Mouse (Mus musculus): ENCODE measurements at regions not wholly inside any gene's neighbourhood (a gene's known extent, or its start where the extent isn't known, plus 50 kb on each side); places are given as distances from the start of the nearest gene placed in this dataset. TPM values are rescaled to one million over a fixed set of nuclear protein-coding genes. Genes with fewer than 3 reads are reported as not detected.

- H3K4me1 ChIP-seq (ENCODE audit: control insufficient read depth, insufficient read depth, low read length) = no peaks in the 10 kb centered on the region
- 97% methylated on average over 1 of the region's 1 CpGs for WGBS
- no peak overlapping the region for H3K4me3 ChIP-seq (ENCODE audit: low read length)
- H3K27me3 ChIP-seq (ENCODE audit: control insufficient read depth, insufficient read depth, low read length) = no peaks in the 10 kb centered on the region
- no peak overlapping the region for H3K27ac ChIP-seq (ENCODE audit: low read length)
- H3K36me3 ChIP-seq (ENCODE audit: control insufficient read depth, insufficient read depth) = no peaks in the 10 kb centered on the region
- no peak overlapping the region for H3K9ac ChIP-seq (ENCODE audit: low read length)
- no peak overlapping the region for H3K4me2 ChIP-seq (ENCODE audit: low read depth, low read length)
- no peak for ATAC-seq (replicated peaks; ENCODE audit: extremely low read depth, insufficient read depth, low FRiP score)
- H3K9me3 ChIP-seq (replicated peaks; ENCODE audit: control insufficient read depth, low read length) = no peaks in the 10 kb centered on the region
Observed at GRCm38 (mm10) chr10:37206986-37207385, 68.3 kb upstream of the Marcks start.

GRCm38 (mm10) chr10:37206546-37206945 lies 67.8 kb upstream of the Marcks start:
- Histone ChIP-seq H3K36me3 (ENCODE audit: control insufficient read depth, insufficient read depth) (no peaks in the 10 kb centered on the region), H3K4me2 (ENCODE audit: low read depth, low read length) (no peak overlapping the region), H3K9ac (ENCODE audit: low read length) (no peak overlapping the region), H3K4me1 (ENCODE audit: control insufficient read depth, insufficient read depth, low read length) (no peaks in the 10 kb centered on the region), H3K27me3 (ENCODE audit: control insufficient read depth, insufficient read depth, low read length) (no peaks in the 10 kb centered on the region), H3K9me3 (replicated peaks; ENCODE audit: control insufficient read depth, low read length) (no peaks in the 10 kb centered on the region), H3K4me3 (ENCODE audit: low read length) (no peak overlapping the region), H3K27ac (ENCODE audit: low read length) (no peak overlapping the region)
- no peak for ATAC-seq (replicated peaks; ENCODE audit: extremely low read depth, insufficient read depth, low FRiP score)
- WGBS = 77% methylated on average over 4 of the region's 4 CpGs

DNA sequence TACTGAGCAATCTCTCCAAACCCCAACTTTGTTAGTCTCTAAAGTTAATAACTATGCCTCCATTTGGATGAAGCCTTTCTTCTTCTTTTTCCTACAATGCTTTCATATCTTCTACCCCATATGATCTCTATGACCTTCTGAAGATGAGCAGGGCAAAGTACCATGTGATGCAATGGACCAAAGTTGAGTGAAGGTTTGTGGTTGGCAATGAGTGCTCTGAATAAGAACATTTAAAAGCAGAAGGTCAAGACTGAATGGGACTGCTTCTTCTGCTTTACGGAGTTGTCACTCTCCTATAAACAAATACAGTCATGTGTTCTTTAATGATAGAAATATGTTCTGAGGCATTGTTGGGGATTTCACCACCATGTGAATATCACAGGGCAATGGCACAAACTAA lies 65.0 kb upstream of the Marcks start:
- no peaks in the 10 kb centered on the region for H3K9me3 ChIP-seq (replicated peaks; ENCODE audit: control insufficient read depth, low read length)
- H3K9ac ChIP-seq (ENCODE audit: low read length) = no peak overlapping the region
- H3K4me2 ChIP-seq (ENCODE audit: low read depth, low read length) = no peak overlapping the region
- H3K27ac ChIP-seq (ENCODE audit: low read length) = no peak overlapping the region
- H3K4me3 ChIP-seq (ENCODE audit: low read length) = no peak overlapping the region
- H3K36me3 ChIP-seq (ENCODE audit: control insufficient read depth, insufficient read depth) = no peaks in the 10 kb centered on the region
- WGBS = 82% methylated on average over 1 of the region's 1 CpGs
- H3K4me1 ChIP-seq (ENCODE audit: control insufficient read depth, insufficient read depth, low read length) = no peaks in the 10 kb centered on the region
- no peaks in the 10 kb centered on the region for H3K27me3 ChIP-seq (ENCODE audit: control insufficient read depth, insufficient read depth, low read length)
- ATAC-seq (replicated peaks; ENCODE audit: extremely low read depth, insufficient read depth, low FRiP score) = no peak

- WGBS = 79% methylated on average over 13 of the region's 13 CpGs
- no peaks in the 10 kb centered on the region for H3K9me3 ChIP-seq (replicated peaks; ENCODE audit: control insufficient read depth, low read length)
- no peaks in the 10 kb centered on the region for H3K27me3 ChIP-seq (ENCODE audit: control insufficient read depth, insufficient read depth, low read length)
- peaks cover 4% of the 10 kb centered on the region; the same call in 1 of the 2 replicates for H3K4me1 ChIP-seq (ENCODE audit: control insufficient read depth, insufficient read depth, low read length)
- 0 out of 2 replicates have a peak, but pooled peaks have one; percentile 2 for ATAC-seq (replicated peaks; ENCODE audit: extremely low read depth, insufficient read depth, low FRiP score)
- no peak overlapping the region for H3K9ac ChIP-seq (ENCODE audit: low read length)
- H3K27ac ChIP-seq (ENCODE audit: low read length) = peak overlapping the region; percentile 62
- H3K4me3 ChIP-seq (ENCODE audit: low read length) = no peak overlapping the region
- H3K36me3 ChIP-seq (ENCODE audit: control insufficient read depth, insufficient read depth) = no peaks in the 10 kb centered on the region
- no peak overlapping the region for H3K4me2 ChIP-seq (ENCODE audit: low read depth, low read length)
Observed at GRCm38 (mm10) chr10:37194798-37195453, 56.2 kb upstream of the Marcks start.

DNA sequence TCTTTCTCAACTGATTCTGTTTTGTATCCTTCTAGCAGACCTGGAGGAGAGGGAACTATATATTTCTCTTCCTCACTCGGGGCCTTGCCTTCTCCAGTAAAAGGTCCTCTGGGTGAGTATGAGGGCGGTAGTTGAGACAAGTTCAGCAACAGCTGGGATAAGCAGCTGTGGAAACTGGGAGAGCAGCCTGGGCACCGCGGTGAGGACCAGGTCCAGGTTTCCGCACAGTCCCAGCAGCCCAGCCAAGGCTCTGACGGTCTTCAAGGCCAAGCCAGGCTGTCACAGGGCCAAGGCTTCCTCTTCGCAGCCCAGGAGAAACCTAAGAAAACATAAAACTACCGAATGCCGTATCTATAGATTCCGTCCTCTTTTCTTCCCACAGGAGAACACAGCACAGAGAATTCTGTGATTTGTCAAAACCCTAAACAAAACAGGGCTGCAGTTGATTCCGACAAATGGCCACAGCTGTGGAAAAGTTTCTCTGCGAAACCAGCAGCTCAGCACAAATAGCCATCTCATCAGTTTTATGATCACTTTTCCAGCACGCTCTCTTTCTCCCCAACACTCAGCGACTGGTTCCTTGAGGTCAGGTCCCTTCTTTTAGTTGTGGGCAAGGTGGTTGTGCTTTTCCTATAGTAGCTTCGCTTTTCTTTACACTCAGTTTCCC lies 55.5 kb upstream of the Marcks start:
- Histone ChIP-seq H3K9ac (ENCODE audit: low read length) (no peak overlapping the region), H3K4me2 (ENCODE audit: low read depth, low read length) (no peak overlapping the region), H3K36me3 (ENCODE audit: control insufficient read depth, insufficient read depth) (no peaks in the 10 kb centered on the region), H3K4me3 (ENCODE audit: low read length) (no peak overlapping the region), H3K9me3 (replicated peaks; ENCODE audit: control insufficient read depth, low read length) (no peaks in the 10 kb centered on the region), H3K27me3 (ENCODE audit: control insufficient read depth, insufficient read depth, low read length) (no peaks in the 10 kb centered on the region), H3K27ac (ENCODE audit: low read length) (peak overlapping the region; percentile 62), H3K4me1 (ENCODE audit: control insufficient read depth, insufficient read depth, low read length) (peaks cover 4% of the 10 kb centered on the region; the same call in 1 of the 2 replicates)
- peak; percentile 56; the same call in 1 of the 2 replicates for ATAC-seq (replicated peaks; ENCODE audit: extremely low read depth, insufficient read depth, low FRiP score)
- 59% methylated on average over 15 of the region's 15 CpGs for WGBS

GRCm38 (mm10) chr10:37192661-37193060 lies 53.9 kb upstream of the Marcks start:
- Histone ChIP-seq H3K4me2 (ENCODE audit: low read depth, low read length) (no peak overlapping the region), H3K4me3 (ENCODE audit: low read length) (no peak overlapping the region), H3K4me1 (ENCODE audit: control insufficient read depth, insufficient read depth, low read length) (peaks cover 4% of the 10 kb centered on the region; the same call in 1 of the 2 replicates), H3K27me3 (ENCODE audit: control insufficient read depth, insufficient read depth, low read length) (no peaks in the 10 kb centered on the region), H3K9ac (ENCODE audit: low read length) (no peak overlapping the region), H3K9me3 (replicated peaks; ENCODE audit: control insufficient read depth, low read length) (no peaks in the 10 kb centered on the region), H3K36me3 (ENCODE audit: control insufficient read depth, insufficient read depth) (no peaks in the 10 kb centered on the region), H3K27ac (ENCODE audit: low read length) (no peak overlapping the region)
- ATAC-seq (replicated peaks; ENCODE audit: extremely low read depth, insufficient read depth, low FRiP score) = no peak
- 75% methylated on average over 2 of the region's 2 CpGs for WGBS

- WGBS = 63% methylated on average over 6 of the region's 6 CpGs
- peak overlapping the region; percentile 10; the same call in 1 of the 2 replicates for H3K27ac ChIP-seq (ENCODE audit: low read length)
- no peaks in the 10 kb centered on the region for H3K9me3 ChIP-seq (replicated peaks; ENCODE audit: control insufficient read depth, low read length)
- no peaks in the 10 kb centered on the region for H3K36me3 ChIP-seq (ENCODE audit: control insufficient read depth, insufficient read depth)
- H3K27me3 ChIP-seq (ENCODE audit: control insufficient read depth, insufficient read depth, low read length) = no peaks in the 10 kb centered on the region
- H3K4me2 ChIP-seq (ENCODE audit: low read depth, low read length) = no peak overlapping the region
- no peak overlapping the region for H3K9ac ChIP-seq (ENCODE audit: low read length)
- no peak; the same call in 1 of the 2 replicates for ATAC-seq (replicated peaks; ENCODE audit: extremely low read depth, insufficient read depth, low FRiP score)
- no peak overlapping the region for H3K4me3 ChIP-seq (ENCODE audit: low read length)
- peaks cover 4% of the 10 kb centered on the region; the same call in 1 of the 2 replicates for H3K4me1 ChIP-seq (ENCODE audit: control insufficient read depth, insufficient read depth, low read length)
Observed at GRCm38 (mm10) chr10:37190092-37190491, 51.4 kb upstream of the Marcks start.

Small RNA genes lying in the stretch of these regions (microRNA-seq; reads per million reads assigned to microRNA genes)
- not detected for gene Gm24710

Data from heart, embryonic 16.5 days (tissue).